Mouse (Mus musculus): ENCODE data around the gene Papola.

GRCm38 (mm10) chr12:105835571-105835970 lies 51.1 kb downstream of the Papola start:
- TF ChIP-seq HCFC1 (IDR thresholded peaks at IDR 0.05; ENCODE audit: borderline replicate concordance, insufficient read depth, low read length) (no peak), CHD2 (IDR thresholded peaks at IDR 0.05; ENCODE audit: low read depth, low read length) (no peak)
